Mouse (Mus musculus): Measurements from ENCODE around the gene Chmp5.
A peak's percentile ranks its signal among the peaks of the same experiment; 100 is the strongest.

GRCm38 (mm10) chr4:40953521-40953920, 5.3 kb downstream of the Chmp5 start:
- peak; percentile 26 for TF ChIP-seq CTCF (IDR thresholded peaks at IDR 0.05; ENCODE audit: insufficient read depth, low read length)
- no peak for TF ChIP-seq POLR2A (IDR thresholded peaks at IDR 0.05; ENCODE audit: borderline replicate concordance, extremely low read depth, low read depth, low read length)
